Mouse (Mus musculus) CH12.LX (cell line): ENCODE measurements around the gene Khnyn. TPM values are rescaled to one million over a fixed set of nuclear protein-coding genes. Genes with fewer than 3 reads are reported as not detected.

Experiments
- DNase-seq: peaks from one replicate; pipeline ENCODE4 v3.0.0-alpha.2; 2013; ENCODE audit errors: extremely low read depth
- H3K27ac ChIP-seq: 2 replicates; pipeline ENCODE4 v1.5.1; 2012; ENCODE audit warnings: low read depth, mild to moderate bottlenecking, control low read depth, moderate library complexity; ENCODE audit not compliant: insufficient read depth
- H3K27me3 ChIP-seq: replicated peaks from 2 replicates; pipeline ENCODE3; 2012; ENCODE audit warnings: inconsistent platforms
- H3K36me3 ChIP-seq, 2 experiments: replicated peaks in 1 of 2; 2 replicates each; pipeline versions ENCODE3 to v1.6.1; 2012; ENCODE audit warnings: inconsistent platforms in 1 of 2, low read length in 1 of 2, mild to moderate bottlenecking in 1 of 2, mixed read lengths in 1 of 2, moderate library complexity in 1 of 2; ENCODE audit not compliant: control insufficient read depth in 1 of 2, insufficient read depth in 1 of 2
- H3K4me1 ChIP-seq, 2 experiments: 2 replicates each; pipeline ENCODE4 v1.6.1; 2012; ENCODE audit warnings: inconsistent platforms in 1 of 2, moderate library complexity in 1 of 2; ENCODE audit not compliant: insufficient read depth in 2 of 2, control insufficient read depth in 1 of 2
- H3K4me2 ChIP-seq: 2 replicates; pipeline ENCODE4 v1.6.1; 2012; ENCODE audit warnings: low read depth, mild to moderate bottlenecking, control low read depth; ENCODE audit not compliant: poor library complexity, insufficient read depth, severe bottlenecking
- H3K4me3 ChIP-seq, 3 experiments: fragments of 150-350 bp in 1 of 3; sonication (generic) in 1 of 3; replicated peaks in 1 of 3; 2 replicates each; pipeline versions ENCODE3 to v1.5.1; 2011 to 2012; ENCODE audit warnings: low read depth in 2 of 3, low read length in 2 of 3, mild to moderate bottlenecking in 2 of 3, moderate library complexity in 2 of 3, control low read depth in 1 of 3, improper control_type of control experiment in 1 of 3, inconsistent platforms in 1 of 3, mixed read lengths in 1 of 3; ENCODE audit not compliant: poor library complexity in 1 of 3
- H3K79me2 ChIP-seq: replicated peaks from 2 replicates; pipeline ENCODE4 v1.6.1; 2012; ENCODE audit warnings: mild to moderate bottlenecking, moderate library complexity; ENCODE audit not compliant: control insufficient read depth, poor library complexity, insufficient read depth, severe bottlenecking; ENCODE audit errors: extremely low read depth
- H3K9ac ChIP-seq: 2 replicates; pipeline ENCODE4 v1.6.1; 2012; ENCODE audit warnings: low read depth, mild to moderate bottlenecking, control low read depth, moderate library complexity; ENCODE audit not compliant: insufficient read depth
- H3K9me3 ChIP-seq: replicated peaks from 2 replicates; pipeline ENCODE3; 2012; ENCODE audit warnings: low read length, inconsistent platforms, mixed read lengths
- BHLHE40 ChIP-seq: IDR thresholded peaks from 2 replicates; pipeline ENCODE4 v1.6.1; 2011; ENCODE audit warnings: mild to moderate bottlenecking, low read depth, low read length, improper control_type of control experiment
- CHD1 ChIP-seq: IDR thresholded peaks from 2 replicates; pipeline ENCODE4 v1.6.1; 2012; ENCODE audit warnings: low read depth, low read length, improper control_type of control experiment, inconsistent platforms
- CHD2 ChIP-seq: IDR thresholded peaks from 2 replicates; pipeline ENCODE4 v1.6.1; 2011; ENCODE audit warnings: low read length, improper control_type of control experiment
- CTCF ChIP-seq, 2 experiments: IDR thresholded peaks in 1 of 2; conservative IDR thresholded peaks in 1 of 2; 2 replicates each; pipeline ENCODE4 v1.5.1; 2011 to 2012; ENCODE audit warnings: low read depth in 2 of 2, low read length in 2 of 2, improper control_type of control experiment in 1 of 2, inconsistent platforms in 1 of 2, mild to moderate bottlenecking in 1 of 2, moderate library complexity in 1 of 2
- E2F4 ChIP-seq: IDR thresholded peaks from 2 replicates; pipeline ENCODE4 v1.6.1; 2011; ENCODE audit warnings: low read depth, low read length, improper control_type of control experiment; ENCODE audit not compliant: insufficient replicate concordance
- ELF1 ChIP-seq: IDR thresholded peaks from 2 replicates; pipeline ENCODE4 v1.6.1; 2014; ENCODE audit warnings: low read depth, mild to moderate bottlenecking, inconsistent platforms, low read length, improper control_type of control experiment
- EP300 ChIP-seq: IDR thresholded peaks from 2 replicates; pipeline ENCODE4 v1.6.1; 2011; ENCODE audit warnings: low read length, improper control_type of control experiment
- ETS1 ChIP-seq: conservative IDR thresholded peaks from 2 replicates; pipeline ENCODE4 v1.6.1; 2012; ENCODE audit warnings: low read depth, mild to moderate bottlenecking, inconsistent platforms, low read length, improper control_type of control experiment, moderate library complexity
- GABPA ChIP-seq: IDR thresholded peaks from 2 replicates; pipeline ENCODE4 v1.6.1; 2012; ENCODE audit warnings: low read depth, low read length, improper control_type of control experiment, inconsistent platforms; ENCODE audit not compliant: insufficient replicate concordance
- HCFC1 ChIP-seq: IDR thresholded peaks from 2 replicates; pipeline ENCODE4 v1.6.1; 2012; ENCODE audit warnings: low read depth, mild to moderate bottlenecking, inconsistent platforms, low read length, improper control_type of control experiment
- IRF4 ChIP-seq: IDR thresholded peaks from 2 replicates; pipeline ENCODE4 v1.6.1; 2014; ENCODE audit warnings: low read depth, mild to moderate bottlenecking, inconsistent platforms, low read length, improper control_type of control experiment
- JUN ChIP-seq: IDR thresholded peaks from 2 replicates; pipeline ENCODE4 v1.6.1; 2011; ENCODE audit warnings: low read depth, mild to moderate bottlenecking, low read length, improper control_type of control experiment, moderate library complexity; ENCODE audit not compliant: insufficient read depth
- JUND ChIP-seq: conservative IDR thresholded peaks from 2 replicates; pipeline ENCODE4 v1.6.1; 2011; ENCODE audit warnings: low read depth, low read length, improper control_type of control experiment
- KAT2A ChIP-seq: IDR thresholded peaks from 2 replicates; pipeline ENCODE4 v1.6.1; 2012; ENCODE audit warnings: low read length, improper control_type of control experiment, inconsistent platforms; ENCODE audit not compliant: insufficient replicate concordance
- MAFK ChIP-seq: IDR thresholded peaks from 2 replicates; pipeline ENCODE4 v1.6.1; 2011; ENCODE audit warnings: low read length, improper control_type of control experiment; ENCODE audit not compliant: insufficient replicate concordance
- MAX ChIP-seq: IDR thresholded peaks from 2 replicates; pipeline ENCODE4 v1.6.1; 2011; ENCODE audit warnings: low read length, improper control_type of control experiment
- MAZ ChIP-seq: IDR thresholded peaks from 2 replicates; pipeline ENCODE4 v1.6.1; 2012; ENCODE audit warnings: low read depth, mild to moderate bottlenecking, inconsistent platforms, low read length, improper control_type of control experiment, moderate library complexity
- MEF2A ChIP-seq: IDR thresholded peaks from 2 replicates; pipeline ENCODE4 v1.6.1; 2014; ENCODE audit warnings: low read depth, mild to moderate bottlenecking, inconsistent platforms, low read length, improper control_type of control experiment, borderline replicate concordance
- MXI1 ChIP-seq: IDR thresholded peaks from 2 replicates; pipeline ENCODE4 v1.6.1; 2011; ENCODE audit warnings: mild to moderate bottlenecking, low read depth, low read length, improper control_type of control experiment
- MYC ChIP-seq: IDR thresholded peaks from 2 replicates; pipeline ENCODE4 v1.6.1; 2011; ENCODE audit warnings: low read depth, mild to moderate bottlenecking, improper control_type of control experiment, low read length
- NELFE ChIP-seq: IDR thresholded peaks from 2 replicates; pipeline ENCODE4 v1.6.1; 2011; ENCODE audit warnings: low read depth, low read length, improper control_type of control experiment
- NRF1 ChIP-seq: IDR thresholded peaks from 2 replicates; pipeline ENCODE4 v1.6.1; 2014; ENCODE audit warnings: low read depth, mild to moderate bottlenecking, inconsistent platforms, low read length, improper control_type of control experiment, moderate library complexity
- PAX5 ChIP-seq: IDR thresholded peaks from 2 replicates; pipeline ENCODE4 v1.6.1; 2012; ENCODE audit warnings: low read length, inconsistent platforms, mixed read lengths
- POLR2A ChIP-seq: IDR thresholded peaks from 2 replicates; pipeline ENCODE4 v1.6.1; 2011; ENCODE audit warnings: low read depth, mild to moderate bottlenecking, improper control_type of control experiment, low read length
- POLR2AphosphoS2 ChIP-seq: IDR thresholded peaks from 2 replicates; pipeline ENCODE4 v1.6.1; 2011; ENCODE audit warnings: low read depth, low read length, improper control_type of control experiment
- RAD21 ChIP-seq: IDR thresholded peaks from 2 replicates; pipeline ENCODE4 v1.6.1; 2011; ENCODE audit warnings: low read depth, mild to moderate bottlenecking, low read length, improper control_type of control experiment, moderate library complexity
- RCOR1 ChIP-seq: conservative IDR thresholded peaks from 2 replicates; pipeline ENCODE4 v1.6.1; 2012; ENCODE audit warnings: low read depth, mild to moderate bottlenecking, inconsistent platforms, low read length, improper control_type of control experiment
- SIN3A ChIP-seq: IDR thresholded peaks from 2 replicates; pipeline ENCODE4 v1.6.1; 2012; ENCODE audit warnings: low read length, improper control_type of control experiment, inconsistent platforms
- SMC3 ChIP-seq: IDR thresholded peaks from 2 replicates; pipeline ENCODE4 v1.6.1; 2011; ENCODE audit warnings: low read depth, low read length, improper control_type of control experiment
- TBP ChIP-seq: conservative IDR thresholded peaks from 2 replicates; pipeline ENCODE4 v1.6.1; 2011; ENCODE audit warnings: low read depth, low read length, improper control_type of control experiment
- TCF12 ChIP-seq: IDR thresholded peaks from 2 replicates; pipeline ENCODE4 v1.6.1; 2014; ENCODE audit warnings: low read depth, mild to moderate bottlenecking, inconsistent platforms, low read length, improper control_type of control experiment
- UBTF ChIP-seq: IDR thresholded peaks from 2 replicates; pipeline ENCODE4 v1.6.1; 2012; ENCODE audit warnings: low read depth, mild to moderate bottlenecking, inconsistent platforms, low read length, improper control_type of control experiment, moderate library complexity
- USF1 ChIP-seq: IDR thresholded peaks from 2 replicates; pipeline ENCODE4 v1.6.1; 2014; ENCODE audit warnings: low read depth, mild to moderate bottlenecking, inconsistent platforms, low read length, improper control_type of control experiment
- USF2 ChIP-seq: conservative IDR thresholded peaks from 2 replicates; pipeline ENCODE4 v1.6.1; 2011; ENCODE audit warnings: low read depth, low read length, improper control_type of control experiment
- ZC3H11A ChIP-seq: IDR thresholded peaks from 2 replicates; pipeline ENCODE4 v1.6.1; 2012; ENCODE audit warnings: low read depth, mild to moderate bottlenecking, inconsistent platforms, low read length, improper control_type of control experiment
- ZKSCAN1 ChIP-seq: IDR thresholded peaks from 2 replicates; pipeline ENCODE4 v1.6.1; 2012; ENCODE audit warnings: low read depth, inconsistent platforms, low read length, improper control_type of control experiment, borderline replicate concordance
- ZMIZ1 ChIP-seq: IDR thresholded peaks from 2 replicates; pipeline ENCODE4 v1.6.1; 2012; ENCODE audit warnings: low read depth, mild to moderate bottlenecking, inconsistent platforms, low read length, improper control_type of control experiment
- ZNF384 ChIP-seq: IDR thresholded peaks from 2 replicates; pipeline ENCODE4 v1.6.1; 2012; ENCODE audit warnings: low read depth, low read length, improper control_type of control experiment, inconsistent platforms
- dilution Hi-C: fragments of 300-500 bp; cut with MboI; formaldehyde crosslinking; loops from 2 replicates; pipeline ENCODE4 v1.14.3; 2020; ENCODE audit warnings: low sequenced_read_pairs; ENCODE audit not compliant: extremely low pct_unique_long_range_greater_than_20kb, extremely low pct_ligation_motif_present
- in situ Hi-C: fragments of 300-500 bp; cut with MboI; formaldehyde crosslinking; loops from 3 replicates; pipeline ENCODE4 v1.14.3; 2019; ENCODE audit warnings: low sequenced_read_pairs, low pct_ligation_motif_present, low pct_unique_long_range_greater_than_20kb, mixed read lengths
- polyA plus RNA-seq: library from polyadenylated mRNA; unstranded; fragments of >175 nt; gene quantifications from 2 replicates; pipeline ENCODE4 v1.2.1, GENCODE M21; 2012; ENCODE audit warnings: low read depth; ENCODE audit not compliant: insufficient read length
- total RNA-seq, 2 experiments: library from RNA; depleted of rRNA; stranded (reverse); fragments of 300-350 nt in 1 of 2; fragments of >200 nt in 1 of 2; gene quantifications; 2 replicates each; pipeline ENCODE4 v1.2.3; 2012 to 2014

Khnyn gene
- total and polyA plus RNA-seq, 3 experiments: 31.8 to 50.6 (median 35.8) TPM

- Histone ChIP-seq H3K4me2 (0 out of 2 replicates have a peak overlapping the region, but pooled peaks have one; percentile 11), H3K9me3 (peaks cover 5% of the 10 kb centered on the region), H3K27me3 (no peaks in the 10 kb centered on the region), H3K9ac (no peak overlapping the region), H3K27ac (no peak overlapping the region), H3K36me3 (no peaks in the 10 kb centered on the region), H3K79me2 (no peaks in the 10 kb centered on the region), H3K4me1 (peaks cover 0 to 5% of the 10 kb centered on the region in 2 experiments; a peak in 2 of 4 replicates), H3K4me3 (no peak overlapping the region)
- dilution Hi-C loops: no loop called here
- in situ Hi-C loops: no loop called here
- DNase-seq: peak; percentile 94
- TF ChIP-seq JUN (no peak), RAD21 (peak; percentile 99), NELFE (peak; percentile 34; the same call in 1 of the 2 replicates), SIN3A (0 out of 2 replicates have a peak, but pooled peaks have one; percentile 39), IRF4 (0 out of 2 replicates have a peak, but pooled peaks have one; percentile 26), E2F4 (0 out of 2 replicates have a peak, but pooled peaks have one; percentile 18), HCFC1 (0 out of 2 replicates have a peak, but pooled peaks have one; percentile 24), ZKSCAN1 (no peak), EP300 (no peak), NRF1 (no peak), MYC (0 out of 2 replicates have a peak, but pooled peaks have one; percentile 58), JUND (peak; percentile 62; the same call in 1 of the 2 replicates), PAX5 (no peak), TCF12 (no peak), SMC3 (peak; percentile 98), ZNF384 (peak; percentile 31; the same call in 1 of the 2 replicates), KAT2A (no peak), ELF1 (peak; percentile 16; the same call in 1 of the 2 replicates), BHLHE40 (no peak), CTCF (conservative IDR thresholded peaks at IDR 0.05 in 1 of 2, IDR thresholded peaks at IDR 0.05 in 1 of 2; ENCODE audit: low read depth in 2 of 2, low read length in 2 of 2) (peak; percentile 87 to 99), USF2 (no peak), CHD2 (no peak), MXI1 (no peak), MAX (0 out of 2 replicates have a peak, but pooled peaks have one; percentile 42), TBP (no peak), MAZ (no peak), POLR2A (no peak), UBTF (no peak), ETS1 (no peak), ZC3H11A (peak; percentile 82), MAFK (0 out of 2 replicates have a peak, but pooled peaks have one; percentile 20), CHD1 (no peak), MEF2A (no peak), USF1 (no peak), RCOR1 (no peak), POLR2AphosphoS2 (no peak), GABPA (no peak), ZMIZ1 (no peak)
Observed at GRCm38 (mm10) chr14:55918240-55919082, 33.7 kb downstream of the Khnyn start.
